In the genomic region with DNA sequence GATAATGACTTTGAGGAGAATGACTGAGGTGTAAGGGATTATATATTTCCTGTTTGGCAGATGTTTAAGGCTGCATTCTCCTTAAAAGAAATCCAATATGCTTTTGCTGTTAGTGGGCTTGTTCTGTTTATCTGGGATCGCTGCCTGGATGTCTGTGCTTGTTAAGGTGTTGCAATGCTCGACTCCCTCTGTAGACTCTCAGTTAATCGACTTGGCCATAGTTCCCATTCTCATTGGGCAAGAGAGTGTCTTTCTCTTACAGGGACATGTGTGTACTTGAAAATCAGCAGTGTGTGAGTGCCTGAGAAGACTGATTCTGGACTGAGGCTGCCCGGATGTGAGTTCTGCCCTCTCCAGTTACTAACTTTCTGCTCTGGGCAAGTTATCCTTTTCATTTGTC, we compare ENCODE assay signal across 17 mouse cellular contexts. TPM values are rescaled to one million over a fixed set of nuclear protein-coding genes. Genes with fewer than 3 reads are reported as not detected.
DNase-seq lines count a peak whose midpoint lies in the region; ATAC-seq and TF ChIP-seq lines count a peak whose summit lies in the region.
"Had no signal": no experiment of that assay in that cellular context is flagged by ENCODE, and none has a peak within 500 bp of the region (broad histone marks: within the 10 kb centered on the region; RNA-seq: fewer than 3 reads in every experiment).

No protein-coding gene starts in this region.

- WGBS in lung, adult 2 months = 45% methylated on average over 4 of the region's 4 CpGs
- whole genome bisulfite sequencing in neural tube, embryonic 15.5 days = 94% methylated on average over 4 of the region's 4 CpGs

- H3K4me2 ChIP-seq in neural tube, embryonic 15.5 days = no peak overlapping the region
- H3K4me2 ChIP-seq: heart, embryonic 12.5 days; midbrain, embryonic 15.5 days had no signal

- H3K4me1 ChIP-seq in embryonic fibroblast, embryonic 13.5 days (ENCODE audit: control insufficient read depth, insufficient read depth, low read length) = peaks cover 2% of the 10 kb centered on the region; the same call in 1 of the 2 replicates
- peaks cover 10% of the 10 kb centered on the region for H3K4me1 ChIP-seq in lung, adult 2 months (ENCODE audit: control insufficient read depth, insufficient read depth, low read length)
- peaks cover 7% of the 10 kb centered on the region for H3K4me1 ChIP-seq in neural tube, embryonic 15.5 days
- H3K4me1 ChIP-seq: heart, embryonic 12.5 days had no signal

- no peak for ATAC-seq in neural tube, embryonic 15.5 days (ENCODE audit: low FRiP score)
- ATAC-seq: inflammation-experienced regulatory T-cells, adult 6 months; midbrain, embryonic 15.5 days had no signal

- TF ChIP-seq CTCF in embryonic fibroblast, embryonic 13.5 days (IDR thresholded peaks at IDR 0.05; ENCODE audit: borderline replicate concordance, insufficient read depth, low read length) = no peak
- TF ChIP-seq CTCF in lung, adult 2 months (IDR thresholded peaks at IDR 0.05; ENCODE audit: insufficient read depth, low read length) = no peak

- H3K27ac ChIP-seq in embryonic fibroblast, embryonic 13.5 days (ENCODE audit: insufficient read depth, low read length) = peak overlapping the region; percentile 73
- no peak overlapping the region for H3K27ac ChIP-seq in neural tube, embryonic 15.5 days (replicated peaks)
- H3K27ac ChIP-seq: hindbrain, embryonic 10.5 days; midbrain, embryonic 15.5 days had no signal

- no peak for TF ChIP-seq POLR2A in embryonic fibroblast, embryonic 13.5 days (IDR thresholded peaks at IDR 0.05; ENCODE audit: low read depth, low read length)
- no peak for TF ChIP-seq POLR2A in lung, adult 2 months (IDR thresholded peaks at IDR 0.05; ENCODE audit: borderline replicate concordance, extremely low read depth, low read depth, low read length)

- no peaks in the 10 kb centered on the region for H3K9me3 ChIP-seq in neural tube, embryonic 15.5 days (replicated peaks)
- H3K9me3 ChIP-seq: G1E; heart, embryonic 12.5 days; hindbrain, embryonic 10.5 days; midbrain, embryonic 15.5 days had no signal

- no peaks in the 10 kb centered on the region for H3K27me3 ChIP-seq in neural tube, embryonic 15.5 days (replicated peaks)
- H3K27me3 ChIP-seq: heart, embryonic 12.5 days; midbrain, embryonic 15.5 days had no signal

- no peak overlapping the region for H3K9ac ChIP-seq in neural tube, embryonic 15.5 days (replicated peaks)
- H3K9ac ChIP-seq: heart, embryonic 12.5 days; midbrain, embryonic 15.5 days had no signal

- H3K36me3 ChIP-seq in neural tube, embryonic 15.5 days = peaks cover 12% of the 10 kb centered on the region; the same call in 1 of the 2 replicates
- H3K36me3 ChIP-seq: midbrain, embryonic 15.5 days had no signal

- DNase-seq in adrenal gland, postnatal 10 days = peak; percentile 50
- no peak for DNase-seq in adrenal gland, adult 18-20 months (ENCODE audit: low spot score in 2 of 2)
- DNase-seq in 3134 (ENCODE audit: extremely low read depth, insufficient read length, low spot score) = peak; percentile 41
- DNase-seq in lung, adult 2 months = peak; percentile 27
- no peak for DNase-seq in left cerebral cortex, adult 11 months (ENCODE audit: low spot score)
- no peak for DNase-seq in embryo, embryonic 10.5 days (ENCODE audit: low spot score)
- DNase-seq: B cell, adult 2 months; cerebellum, adult 8-10 months; embryo, embryonic 11 days; thymus, postnatal 36 days had no signal

- H3K4me3 ChIP-seq in embryonic fibroblast, embryonic 13.5 days (ENCODE audit: insufficient read depth, low read length) = no peak overlapping the region
- no peak overlapping the region for H3K4me3 ChIP-seq in lung, adult 2 months (replicated peaks; ENCODE audit: extremely low read depth, low read depth, low read length)
- H3K4me3 ChIP-seq in neural tube, embryonic 15.5 days (replicated peaks) = no peak overlapping the region
- H3K4me3 ChIP-seq: heart, embryonic 12.5 days; hindbrain, embryonic 10.5 days; midbrain, embryonic 15.5 days had no signal

RNA-seq across cellular contexts. Expression of gene Faf2, which starts 7.5 kb away (rescaled TPM):
- 10 to 100 TPM; 63.5 to 64.7 TPM for total RNA-seq in adrenal gland, postnatal 10 days (2021)
- total RNA-seq in adrenal gland, adult 18-20 months (2021) = 10 to 100 TPM; 62.3 to 83.1 TPM
- polyA plus RNA-seq in embryonic fibroblast, embryonic 13.5 days (2011; ENCODE audit: insufficient read length, low read depth, missing spikeins) = 88.6 and 90.5 TPM in 2 replicates
- polyA plus RNA-seq in lung, adult 2 months (2012; rRNA removed) = 16.1 and 27.7 TPM in 2 replicates
- 58.1 and 64.7 TPM in 2 replicates for polyA plus RNA-seq in neural tube, embryonic 15.5 days (2015; fragmentation: Nextera tagmentation; extraction: Ambion mirVana)

RNA-seq across cellular contexts. Expression of gene Cltb, which starts 18.0 kb away (rescaled TPM):
- total RNA-seq in adrenal gland, postnatal 10 days (2021) = 10 to 100 TPM; 71.6 to 71.7 TPM
- total RNA-seq in adrenal gland, adult 18-20 months (2021) = 100 to 1,000 TPM in 1 of 2 experiments, 10 to 100 TPM in 1; 78.8 to 149 TPM
- 44.8 and 56.1 TPM in 2 replicates for polyA plus RNA-seq in embryonic fibroblast, embryonic 13.5 days (2011; ENCODE audit: insufficient read length, low read depth, missing spikeins)
- polyA plus RNA-seq in lung, adult 2 months (2012; rRNA removed) = 96.4 and 109 TPM in 2 replicates
- 230 and 259 TPM in 2 replicates for polyA plus RNA-seq in neural tube, embryonic 15.5 days (2015; fragmentation: Nextera tagmentation; extraction: Ambion mirVana)

RNA-seq across cellular contexts. Expression of gene Higd2a, which starts 39.1 kb away (rescaled TPM):
- 100 to 1,000 TPM; 255 to 257 TPM for total RNA-seq in adrenal gland, postnatal 10 days (2021)
- total RNA-seq in adrenal gland, adult 18-20 months (2021) = 100 to 1,000 TPM; 222 to 239 TPM
- polyA plus RNA-seq in embryonic fibroblast, embryonic 13.5 days (2011; ENCODE audit: insufficient read length, low read depth, missing spikeins) = 79.3 and 118 TPM in 2 replicates
- 110 and 112 TPM in 2 replicates for polyA plus RNA-seq in lung, adult 2 months (2012; rRNA removed)
- polyA plus RNA-seq in neural tube, embryonic 15.5 days (2015; fragmentation: Nextera tagmentation; extraction: Ambion mirVana) = 267 and 285 TPM in 2 replicates

RNA-seq across cellular contexts. Expression of gene Nop16, which starts 39.2 kb away (rescaled TPM):
- total RNA-seq in adrenal gland, postnatal 10 days (2021) = 10 to 100 TPM; 32.4 to 41.0 TPM
- 10 to 100 TPM; 59.7 to 69.7 TPM for total RNA-seq in adrenal gland, adult 18-20 months (2021)
- polyA plus RNA-seq in embryonic fibroblast, embryonic 13.5 days (2011; ENCODE audit: insufficient read length, low read depth, missing spikeins) = 28.9 and 36.4 TPM in 2 replicates
- 4.8 and 9.1 TPM in 2 replicates for polyA plus RNA-seq in lung, adult 2 months (2012; rRNA removed)
- polyA plus RNA-seq in neural tube, embryonic 15.5 days (2015; fragmentation: Nextera tagmentation; extraction: Ambion mirVana) = 64.7 and 69.8 TPM in 2 replicates

RNA-seq across cellular contexts. Expression of gene Arl10, which starts 54.3 kb away (rescaled TPM):
- total RNA-seq in adrenal gland, postnatal 10 days (2021) = 10 to 100 TPM; 27.1 to 31.4 TPM
- total RNA-seq in adrenal gland, adult 18-20 months (2021) = 10 to 100 TPM; 40.6 to 45.2 TPM
- 12.2 and 13.2 TPM in 2 replicates for polyA plus RNA-seq in embryonic fibroblast, embryonic 13.5 days (2011; ENCODE audit: insufficient read length, low read depth, missing spikeins)
- polyA plus RNA-seq in lung, adult 2 months (2012; rRNA removed) = 30.8 and 41.5 TPM in 2 replicates
- 81.9 and 93.8 TPM in 2 replicates for polyA plus RNA-seq in neural tube, embryonic 15.5 days (2015; fragmentation: Nextera tagmentation; extraction: Ambion mirVana)

Comparison
In these comparisons a context has a peak if more than half of its experiments do, and no peak if none do; other contexts are left out.
1. DNase-seq: peak in adrenal gland, postnatal 10 days (single experiment), 3134 (single experiment) and lung, adult 2 months (single experiment); none in adrenal gland, adult 18-20 months (0 of 2), left cerebral cortex, adult 11 months (single experiment) and embryo, embryonic 10.5 days (single experiment).